Mouse (Mus musculus): ENCODE results near the gene 2210408I21Rik. TPM values are rescaled to one million over a fixed set of nuclear protein-coding genes. Genes with fewer than 3 reads are reported as not detected.
"Not testable (repeated sequence)": the region's sequence is repeated elsewhere in the genome, so short reads cannot be mapped to it uniquely, and the experiment has no call there.

2210408I21Rik gene
- total RNA-seq (2014; fragmentation: Nextera tagmentation) = 6.4 and 8.9 TPM in 2 replicates
- 2.5 and 2.7 TPM in 2 replicates for total RNA-seq (2017)

DNA sequence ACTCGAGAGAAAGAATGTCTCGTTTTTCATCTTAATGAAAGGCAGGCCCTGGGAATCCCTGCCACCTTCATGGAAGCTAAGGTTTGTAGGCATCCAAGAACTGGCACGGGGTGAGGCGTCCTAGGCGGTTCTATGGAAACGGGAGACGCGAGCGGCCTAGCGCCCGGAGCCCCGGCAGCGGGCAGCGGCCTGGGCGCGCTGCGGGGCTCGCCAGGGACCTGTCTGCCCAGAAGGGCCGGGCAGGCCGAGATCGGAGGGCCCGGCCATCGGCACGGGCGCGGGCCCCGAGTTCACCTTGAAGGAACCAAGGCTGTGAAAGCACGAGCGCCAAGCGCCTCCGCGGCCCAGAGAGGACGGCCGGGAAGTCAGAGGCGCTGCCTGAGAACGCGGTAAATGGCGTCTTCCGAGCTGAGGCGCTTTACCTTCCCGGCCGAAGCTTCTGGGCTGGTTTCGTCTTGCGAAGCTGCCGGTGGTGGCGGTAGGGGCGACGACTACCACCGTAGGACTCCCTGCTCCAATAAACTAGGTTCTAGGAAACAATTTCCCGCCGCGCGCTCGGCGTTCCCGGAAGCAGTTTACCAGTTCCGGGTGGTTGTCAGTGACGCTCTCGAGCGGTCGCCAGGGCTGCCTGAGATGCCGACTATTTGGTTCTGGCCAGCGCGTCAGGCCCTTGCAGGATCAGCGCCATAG, at the start of gene 2210408I21Rik, which contains the start of gene Slf1:
Gene 2210408I21Rik (plus strand): TSS at position 610 of the 690 bp plus-strand sequence.
Gene Slf1 (minus strand): TSS at position 543 of the 690 bp plus-strand sequence.
- peak; percentile 98 for ATAC-seq (replicated peaks; ENCODE audit: poor library complexity, severe bottlenecking)

DNA sequence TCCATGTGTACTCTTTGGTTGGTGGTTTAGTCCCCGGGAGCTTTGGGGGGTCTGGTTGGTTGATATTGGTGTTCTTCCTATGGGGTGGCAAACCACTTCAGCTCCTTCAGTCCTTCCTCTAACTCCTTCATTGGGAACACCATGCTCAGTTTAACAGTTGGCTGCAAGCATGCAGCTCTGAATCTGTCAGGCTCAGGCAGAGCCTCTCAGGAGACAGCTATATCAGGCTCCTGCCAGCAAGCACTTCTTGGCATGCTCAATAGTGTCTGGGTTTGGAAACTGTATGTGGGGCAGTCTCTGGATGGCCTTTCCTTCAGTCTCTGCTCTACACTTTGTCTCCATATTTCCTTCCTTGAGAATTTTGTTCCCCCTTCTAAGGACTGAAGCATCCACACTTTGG, 42.5 kb upstream of the 2210408I21Rik start:
- not testable (repeated sequence) for ATAC-seq (replicated peaks; ENCODE audit: poor library complexity, severe bottlenecking)

DNA sequence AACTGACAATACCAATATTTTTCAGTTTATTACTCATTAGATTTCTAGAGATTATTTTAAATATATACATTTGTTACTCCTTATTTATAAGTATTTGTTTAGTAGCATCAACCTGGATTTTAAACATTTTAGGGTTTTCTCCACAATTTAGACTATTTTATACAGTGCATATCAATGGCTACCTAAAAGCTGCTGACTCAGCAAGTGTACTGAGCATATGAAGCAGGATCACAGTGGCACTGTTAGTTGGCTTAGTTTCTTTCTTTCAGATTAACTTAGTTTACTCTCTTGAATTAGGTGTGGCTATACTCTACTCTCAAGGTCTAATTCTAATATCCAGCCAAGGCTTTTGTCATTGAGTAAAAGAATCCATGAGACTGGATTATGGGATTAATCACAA, 27.6 kb upstream of the 2210408I21Rik start:
- ATAC-seq (replicated peaks; ENCODE audit: poor library complexity, severe bottlenecking) = no peak

DNA sequence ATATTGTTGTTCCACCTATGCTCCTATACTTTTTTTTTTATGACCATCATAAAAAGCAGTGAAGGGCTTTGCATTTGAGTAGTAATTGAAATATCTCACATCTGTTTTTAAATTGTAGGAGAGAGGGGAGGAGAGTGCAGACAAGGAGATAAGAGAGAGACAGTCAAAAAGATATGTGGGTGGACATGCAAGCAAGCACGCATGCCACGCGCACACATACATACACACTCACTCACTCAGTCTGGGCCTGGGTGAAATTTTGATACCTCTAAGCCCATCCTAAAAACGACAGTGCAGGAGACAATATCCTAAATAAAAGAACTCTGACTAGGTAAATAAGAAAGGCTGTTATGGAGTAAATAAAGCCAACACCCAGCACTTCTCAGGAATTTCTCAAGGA, 16.6 kb upstream of the 2210408I21Rik start:
- no peak for ATAC-seq (replicated peaks; ENCODE audit: poor library complexity, severe bottlenecking)

DNA sequence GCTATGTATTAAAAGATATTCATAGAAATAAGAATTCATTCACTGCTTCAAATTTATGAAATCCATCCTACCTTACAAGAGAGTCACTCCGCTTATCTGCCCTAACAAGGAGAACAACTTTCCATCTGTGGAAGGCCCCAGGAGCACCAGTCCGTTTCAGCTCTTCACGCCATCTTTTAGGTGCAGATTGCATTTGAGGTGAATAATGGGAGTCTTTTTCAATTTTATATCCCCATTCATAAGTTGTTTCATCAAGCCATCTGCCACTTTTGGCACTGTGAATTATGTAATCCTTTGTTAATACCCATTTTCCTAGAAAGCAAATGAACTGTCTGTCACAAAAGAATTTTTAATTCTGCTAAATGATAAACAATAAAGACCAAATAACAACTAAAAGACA, 10.2 kb upstream of the 2210408I21Rik start:
- ATAC-seq (replicated peaks; ENCODE audit: poor library complexity, severe bottlenecking) = no peak

DNA sequence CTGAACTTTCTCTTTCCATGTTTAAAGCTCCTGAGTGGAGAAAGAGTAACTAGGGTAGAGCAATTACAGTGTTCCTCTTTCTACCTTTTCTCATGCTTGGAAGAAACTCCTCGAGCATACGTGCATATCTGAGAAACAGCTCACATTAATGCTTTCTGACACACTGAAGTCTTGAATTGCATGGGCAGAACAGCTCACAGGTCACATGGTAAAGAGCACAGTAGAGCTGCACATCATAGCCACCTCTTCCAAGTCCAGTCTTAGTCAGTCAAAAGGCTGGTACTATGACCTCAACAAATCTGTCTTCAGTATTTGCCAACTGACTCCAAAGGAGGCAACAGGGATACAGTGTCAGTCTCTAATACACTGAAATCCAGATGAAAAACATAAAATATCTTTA, 7.1 kb upstream of the 2210408I21Rik start:
- no peak for ATAC-seq (replicated peaks; ENCODE audit: poor library complexity, severe bottlenecking)

DNA sequence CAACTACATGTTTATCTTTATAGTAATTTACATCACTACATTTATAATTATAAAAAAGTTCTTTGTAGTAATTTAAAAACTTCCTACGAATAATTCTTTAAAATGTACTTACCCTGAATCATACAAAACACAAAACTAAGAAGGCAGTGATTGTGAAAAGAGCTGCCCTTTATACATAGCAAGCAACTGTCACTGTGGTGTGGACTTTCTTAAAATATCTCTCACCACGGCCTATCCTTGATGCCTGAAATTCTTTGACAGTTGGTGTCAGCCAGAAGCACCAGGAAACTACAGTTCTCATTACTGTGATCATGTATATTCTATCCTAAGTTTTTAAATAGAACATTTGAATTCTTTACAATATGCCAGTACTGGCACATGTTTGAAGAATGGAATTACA, 4.2 kb upstream of the 2210408I21Rik start:
- no peak for ATAC-seq (replicated peaks; ENCODE audit: poor library complexity, severe bottlenecking)

DNA sequence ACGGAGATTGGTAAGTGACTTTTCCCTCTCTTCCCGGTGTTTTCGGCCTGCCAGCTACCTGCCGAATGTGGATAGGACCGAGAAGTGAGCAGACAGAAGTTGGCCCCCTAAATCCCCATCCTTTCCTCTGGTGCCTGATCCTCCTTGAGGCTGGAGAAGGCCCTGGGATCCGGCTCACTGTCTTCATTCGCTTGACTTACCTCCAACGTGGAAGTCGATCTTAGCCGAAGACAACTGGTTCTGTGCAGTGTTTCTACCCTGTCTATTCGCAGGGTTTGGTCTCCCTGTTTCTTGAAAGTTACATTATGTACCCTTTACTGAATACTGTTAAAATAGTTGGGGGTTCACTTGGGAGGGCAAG, 261 bp downstream of the 2210408I21Rik start:
- peak; percentile 63 for ATAC-seq (replicated peaks; ENCODE audit: poor library complexity, severe bottlenecking)

DNA sequence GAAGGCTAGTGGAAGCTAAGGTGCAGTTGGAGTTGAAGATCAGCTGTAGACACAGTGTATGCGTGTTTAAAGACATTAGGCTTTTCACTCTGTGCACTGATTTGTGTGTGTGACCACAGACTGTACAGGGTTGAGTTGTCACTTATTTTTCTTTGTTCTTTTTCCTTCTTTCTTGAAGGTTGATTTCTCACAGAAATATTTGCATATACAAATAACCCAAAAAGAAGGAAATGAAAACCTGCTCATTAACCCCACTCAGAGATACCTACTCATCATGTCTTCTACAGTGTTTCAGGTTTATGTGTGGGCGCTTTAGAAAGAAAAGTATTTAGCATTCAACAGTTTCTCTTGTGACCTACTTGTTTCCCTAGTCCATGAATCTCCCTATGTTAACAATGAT, 5.5 kb downstream of the 2210408I21Rik start:
- ATAC-seq (replicated peaks; ENCODE audit: poor library complexity, severe bottlenecking) = no peak

DNA sequence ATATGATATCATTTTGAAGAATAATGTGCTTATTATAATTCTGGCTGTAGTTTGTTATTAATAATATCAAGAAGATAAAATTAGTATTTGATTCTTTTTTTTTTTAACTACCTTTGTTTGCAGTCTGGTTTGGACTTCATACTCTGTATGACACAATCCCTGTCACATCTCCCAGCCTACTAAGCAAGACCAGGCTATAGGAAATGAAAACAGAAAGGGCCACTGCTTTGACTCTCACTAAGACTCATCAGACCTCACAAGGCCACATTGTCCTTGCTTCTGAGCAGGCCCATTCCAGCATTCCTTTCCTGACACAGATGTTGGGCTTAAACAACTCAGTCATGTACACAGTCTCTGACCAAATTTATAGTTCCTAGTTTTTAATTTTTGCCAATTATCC, 42.6 kb downstream of the 2210408I21Rik start:
- no peak for ATAC-seq (replicated peaks; ENCODE audit: poor library complexity, severe bottlenecking)

DNA sequence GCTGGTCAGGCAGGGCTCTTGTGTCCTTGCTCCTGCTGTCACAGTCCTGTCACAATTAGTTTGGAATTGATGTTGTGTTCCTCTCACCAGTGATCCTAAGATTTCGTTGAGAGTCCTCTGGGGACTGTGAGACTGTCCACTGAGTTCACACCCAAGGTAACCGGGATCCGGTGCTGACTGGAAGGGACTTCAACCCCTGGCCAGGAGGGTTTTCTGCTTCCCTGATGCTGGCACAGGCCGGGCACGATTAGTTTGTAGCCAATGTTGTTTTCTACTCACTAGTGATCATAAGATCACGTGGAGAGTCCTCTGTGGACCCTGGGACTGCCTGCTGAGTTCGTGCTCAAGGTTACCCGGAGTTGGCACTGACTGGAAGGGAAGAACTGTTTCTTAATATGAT, 55.3 kb downstream of the 2210408I21Rik start:
- no peak for ATAC-seq (replicated peaks; ENCODE audit: poor library complexity, severe bottlenecking)

DNA sequence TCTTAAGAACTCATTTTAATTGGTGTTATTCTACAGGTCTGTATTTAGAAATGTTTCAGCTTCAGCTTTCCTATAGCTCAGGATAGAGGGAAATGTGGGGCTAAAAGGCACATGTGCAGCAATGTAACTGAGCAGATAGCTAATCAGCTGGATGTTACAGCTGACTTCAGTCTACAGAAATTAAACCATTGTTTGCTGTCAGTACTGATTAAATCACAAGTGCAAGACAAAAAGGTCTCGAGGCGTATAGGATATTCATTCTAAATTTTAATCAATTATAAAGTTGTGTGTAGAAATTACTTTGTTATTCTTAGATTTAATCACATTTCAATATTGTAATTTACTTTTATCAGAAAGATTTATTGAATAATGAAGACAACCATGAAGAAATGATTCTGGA, 56.9 kb downstream of the 2210408I21Rik start:
- no peak for ATAC-seq (replicated peaks; ENCODE audit: poor library complexity, severe bottlenecking)

DNA sequence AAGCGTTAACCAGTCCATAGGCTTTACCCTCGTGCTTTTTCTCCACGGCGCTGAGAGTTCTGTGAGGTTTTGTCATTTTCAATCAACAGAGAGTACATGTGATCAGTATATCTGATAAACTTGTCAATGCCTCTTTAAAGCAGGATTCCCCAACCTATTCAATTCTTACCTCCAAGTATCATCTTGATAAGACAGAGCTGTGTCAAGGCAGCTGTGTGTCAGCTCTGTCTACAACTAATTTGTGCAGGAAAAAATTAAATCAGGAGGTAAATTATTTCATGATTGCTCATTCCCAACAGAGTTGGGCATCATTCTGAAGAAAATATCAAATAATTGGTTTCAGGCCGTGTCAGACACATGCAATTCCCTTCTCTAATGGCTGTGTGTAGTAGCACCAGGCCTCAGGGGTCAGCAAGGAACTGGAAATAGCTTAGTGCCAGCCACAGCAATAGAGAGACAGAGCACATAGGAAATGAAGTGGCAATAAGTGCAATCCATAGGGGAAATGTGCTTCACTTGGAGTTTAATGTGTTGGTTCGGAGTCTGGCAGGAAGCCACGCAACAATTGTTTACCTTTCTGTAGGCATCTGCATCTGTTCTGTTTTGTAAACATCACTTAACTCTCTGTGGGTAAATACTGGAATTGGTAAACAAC, 73.6 kb downstream of the 2210408I21Rik start:
- ATAC-seq (replicated peaks; ENCODE audit: poor library complexity, severe bottlenecking) = no peak

DNA sequence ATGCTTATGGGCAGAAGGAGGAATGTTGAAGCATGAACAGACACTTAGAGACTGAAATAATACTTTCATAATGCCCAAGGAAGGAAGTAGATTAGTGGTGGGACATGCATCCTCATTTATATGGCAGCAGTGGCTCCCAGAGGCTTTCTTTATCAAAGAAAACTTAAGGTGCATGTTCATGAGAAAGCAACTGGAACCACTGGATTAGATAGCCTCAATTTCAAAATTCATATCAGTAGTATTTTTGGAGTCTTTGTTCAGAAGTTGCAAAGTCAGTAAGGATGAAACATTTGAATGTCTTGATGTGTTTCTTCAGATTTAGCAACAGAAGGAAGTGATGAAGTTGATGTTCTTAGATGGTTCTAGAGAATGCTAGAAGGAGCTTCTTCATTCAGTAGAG, 77.9 kb downstream of the 2210408I21Rik start:
- ATAC-seq (replicated peaks; ENCODE audit: poor library complexity, severe bottlenecking) = no peak

DNA sequence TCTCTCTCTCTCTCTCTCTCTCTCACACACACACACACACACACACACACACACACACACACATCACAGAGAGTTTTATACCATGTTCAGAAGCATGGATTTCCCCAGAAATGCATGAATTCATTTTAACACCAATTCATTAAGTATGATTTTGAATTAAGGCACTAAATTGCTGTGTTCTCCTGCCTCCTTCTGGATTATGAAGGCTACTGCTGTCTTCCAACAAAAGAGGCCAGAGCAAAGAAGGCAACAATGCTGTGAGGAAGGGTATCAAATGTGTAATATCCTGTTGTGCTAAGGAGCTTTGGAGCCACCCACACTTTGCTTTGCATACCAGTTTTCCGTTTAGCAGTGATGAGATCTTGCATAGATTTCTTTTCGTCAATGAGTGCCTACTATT, 80.1 kb downstream of the 2210408I21Rik start:
- no peak for ATAC-seq (replicated peaks; ENCODE audit: poor library complexity, severe bottlenecking)

DNA sequence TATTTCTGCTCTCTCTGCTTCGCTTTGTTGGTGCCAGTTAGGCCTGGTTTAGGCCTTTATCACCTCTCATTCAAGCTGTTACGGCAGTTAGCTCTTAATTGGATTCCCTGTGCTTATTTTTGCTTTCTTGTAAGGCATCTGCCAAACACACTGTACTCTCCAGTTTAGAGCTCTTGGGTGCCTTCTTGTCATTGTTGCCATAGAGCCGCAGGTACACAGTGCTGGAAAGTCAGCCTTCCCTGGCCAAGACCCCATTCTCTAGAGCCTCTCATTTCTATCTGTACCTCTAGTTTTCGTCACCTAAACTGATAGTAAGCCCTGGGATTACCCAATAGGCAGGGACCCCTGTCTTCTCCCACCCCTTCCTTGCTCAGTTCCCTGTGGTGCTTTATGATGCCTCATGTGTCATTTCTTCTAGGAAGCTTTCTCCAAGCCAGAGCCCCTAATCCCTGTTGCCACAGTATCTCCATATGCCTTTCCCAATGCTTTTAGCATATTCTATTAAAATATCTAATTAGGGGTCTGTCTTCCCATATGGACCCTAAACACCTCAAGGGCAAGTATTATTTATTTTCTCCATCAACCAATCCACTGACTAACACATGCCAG, 82.4 kb downstream of the 2210408I21Rik start:
- no peak for ATAC-seq (replicated peaks; ENCODE audit: poor library complexity, severe bottlenecking)

DNA sequence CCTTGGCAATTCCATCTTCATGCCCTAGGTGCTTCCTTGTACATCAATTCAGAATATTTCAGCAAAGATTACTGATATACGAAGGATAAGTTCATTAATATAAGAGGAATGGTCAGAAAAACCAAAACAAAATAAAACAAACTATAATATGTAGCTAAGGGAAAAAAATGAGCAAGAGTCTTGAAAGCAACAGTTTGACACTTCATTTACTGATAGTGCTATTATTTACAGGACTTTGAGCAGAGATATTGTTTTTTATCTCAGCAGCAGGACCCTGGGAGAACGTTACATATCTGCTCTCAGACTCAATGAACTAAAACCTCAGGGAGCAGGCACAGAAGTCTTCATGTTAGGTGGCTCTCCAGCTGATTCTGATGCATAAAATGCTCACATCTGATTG, 85.7 kb downstream of the 2210408I21Rik start:
- no peak for ATAC-seq (replicated peaks; ENCODE audit: poor library complexity, severe bottlenecking)

DNA sequence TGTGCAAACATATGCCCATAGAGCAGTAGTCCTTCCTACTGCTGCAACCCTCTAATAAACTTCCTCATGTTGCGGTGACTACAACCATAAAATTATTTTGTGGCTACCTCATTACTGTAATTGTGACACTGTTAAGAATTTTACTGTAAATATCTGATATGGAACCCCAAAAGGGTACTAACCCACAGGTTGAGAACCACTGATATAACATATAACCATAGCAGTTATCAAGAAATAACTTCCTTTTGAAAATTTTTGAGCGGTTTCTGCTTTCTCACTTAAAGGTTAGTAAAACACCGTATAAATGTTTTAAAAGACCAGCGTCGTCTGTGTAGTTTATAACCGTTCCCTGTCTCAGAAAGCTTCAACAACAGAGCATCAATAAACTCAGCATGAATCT, 121.2 kb downstream of the 2210408I21Rik start:
- ATAC-seq (replicated peaks; ENCODE audit: poor library complexity, severe bottlenecking) = no peak

DNA sequence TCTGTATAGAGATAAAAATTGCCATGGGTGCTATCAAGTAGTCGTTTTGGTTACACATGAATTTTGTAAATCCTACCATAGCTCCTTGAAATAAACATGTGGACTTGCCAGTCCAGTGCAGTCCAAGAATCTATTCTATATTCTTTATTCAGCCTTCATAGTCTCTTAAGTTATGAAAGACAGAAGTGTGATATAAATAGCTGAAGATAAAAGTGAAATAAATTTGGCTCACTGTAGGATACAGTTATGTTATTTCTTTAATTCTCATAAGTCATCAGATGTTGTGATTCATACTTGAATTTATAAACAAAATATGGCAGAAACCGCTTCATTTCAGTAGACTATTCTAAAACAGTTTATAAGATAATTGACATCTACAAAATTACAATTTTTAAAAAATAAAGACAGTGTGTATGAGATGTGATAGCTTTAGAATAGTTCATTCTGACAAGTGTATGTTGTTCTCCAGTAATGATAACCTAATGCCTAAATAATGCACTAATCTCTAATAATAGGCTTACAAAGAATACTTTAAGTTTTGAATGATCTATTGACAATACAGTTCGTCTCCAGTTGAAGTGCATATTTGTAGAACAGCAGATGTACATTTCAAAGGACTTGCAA, 127.5 kb downstream of the 2210408I21Rik start:
- no peak for ATAC-seq (replicated peaks; ENCODE audit: poor library complexity, severe bottlenecking)

DNA sequence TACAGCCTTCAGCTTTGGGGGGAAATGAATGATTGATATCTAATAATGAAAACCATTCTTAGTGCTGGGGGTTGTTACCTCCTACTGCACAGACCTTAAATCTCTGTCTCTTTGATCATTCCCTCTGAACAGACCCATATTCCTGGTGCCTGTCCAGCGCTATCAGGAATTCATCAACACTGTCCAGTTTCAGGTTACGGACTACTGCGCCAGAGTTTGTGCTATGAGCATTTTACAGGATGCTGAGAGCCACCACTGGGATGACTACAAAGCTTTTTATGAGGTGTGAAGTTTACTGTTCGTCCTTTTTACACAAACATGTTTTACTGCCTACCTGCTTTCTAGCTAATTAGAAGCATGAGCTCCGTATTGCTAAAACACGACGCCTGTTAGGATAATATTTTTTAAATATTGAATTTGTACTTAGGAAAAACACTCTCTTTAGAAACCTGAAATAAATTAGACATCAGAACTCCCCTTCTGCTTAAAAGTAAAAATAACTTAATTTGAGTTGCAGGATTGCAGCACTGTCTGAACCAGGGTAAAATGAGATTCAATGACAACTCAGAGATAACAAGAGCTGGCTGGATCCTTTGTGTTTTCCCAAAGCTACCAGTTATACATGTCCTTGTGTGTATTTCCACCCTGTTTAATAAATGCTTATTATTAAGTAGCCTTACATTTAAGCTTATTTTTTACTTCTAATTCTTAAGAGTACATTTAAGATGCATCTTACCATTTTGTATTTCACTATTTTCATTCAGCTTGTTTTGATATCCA, 128.2 kb downstream of the 2210408I21Rik start:
- no peak for ATAC-seq (replicated peaks; ENCODE audit: poor library complexity, severe bottlenecking)

All from granulocyte monocyte progenitor cell, adult 5-6 weeks (primary cell).